Mouse (Mus musculus): Measurements from ENCODE around the gene Myh1. TPM values are rescaled to one million over a fixed set of nuclear protein-coding genes. Genes with fewer than 3 reads are reported as not detected.

The Myh1 gene
- total and polyA plus RNA-seq, 2 experiments from 2014 or later, result 0.15 TPM; not detected in 1

GRCm38 (mm10) chr11:67199321-67199720, 531 bp upstream of the Myh1 start:
- no peak for TF ChIP-seq CTCF (IDR thresholded peaks at IDR 0.05; ENCODE audit: low read depth)
- no peak for TF ChIP-seq EP300 (IDR thresholded peaks at IDR 0.05; ENCODE audit: low read depth)
- no peaks in the 10 kb centered on the region for H3K4me1 ChIP-seq (ENCODE audit: control insufficient read depth, insufficient read depth)
- no peak overlapping the region for H3K4me2 ChIP-seq (ENCODE audit: low read depth, low read length)
- 24% methylated on average over 1 of the region's 1 CpGs for WGBS
- ATAC-seq (ENCODE audit: insufficient read depth, low read depth) (no peak), DNase-seq (ENCODE audit: low spot score) (no peak)
- H3K4me3 ChIP-seq (ENCODE audit: low read depth, low read length), result no peak overlapping the region
- H3K27ac ChIP-seq (ENCODE audit: low read depth), result no peak overlapping the region
- no peaks in the 10 kb centered on the region for H3K36me3 ChIP-seq (replicated peaks; ENCODE audit: control insufficient read depth, insufficient read depth, low read length)
- H3K9ac ChIP-seq (replicated peaks; ENCODE audit: low read depth, low read length), result no peak overlapping the region
- no peaks in the 10 kb centered on the region for H3K27me3 ChIP-seq (ENCODE audit: control insufficient read depth, insufficient read depth, low read length)
- H3K9me3 ChIP-seq (replicated peaks; ENCODE audit: control insufficient read depth, low read length), result no peaks in the 10 kb centered on the region

- 67% methylated on average over 3 of the region's 3 CpGs for WGBS
Measured at GRCm38 (mm10) chr11:67204766-67205165, 4.9 kb downstream of the Myh1 start.

GRCm38 (mm10) chr11:67221803-67222202, 22.0 kb downstream of the Myh1 start:
- 84% methylated on average over 8 of the region's 8 CpGs for WGBS
- no peak overlapping the region for H3K4me2 ChIP-seq (ENCODE audit: low read depth, low read length)
- no peaks in the 10 kb centered on the region for H3K4me1 ChIP-seq (ENCODE audit: control insufficient read depth, insufficient read depth)
- H3K9ac ChIP-seq (replicated peaks; ENCODE audit: low read depth, low read length), result no peak overlapping the region
- no peaks in the 10 kb centered on the region for H3K36me3 ChIP-seq (replicated peaks; ENCODE audit: control insufficient read depth, insufficient read depth, low read length)
- H3K27me3 ChIP-seq (ENCODE audit: control insufficient read depth, insufficient read depth, low read length), result no peaks in the 10 kb centered on the region
- H3K9me3 ChIP-seq (replicated peaks; ENCODE audit: control insufficient read depth, low read length), result no peaks in the 10 kb centered on the region
- H3K27ac ChIP-seq (ENCODE audit: low read depth), result no peak overlapping the region
- H3K4me3 ChIP-seq (ENCODE audit: low read depth, low read length), result no peak overlapping the region
- DNase-seq (ENCODE audit: low spot score), result no peak
- no peak for ATAC-seq (ENCODE audit: insufficient read depth, low read depth)
- no peak for TF ChIP-seq CTCF (IDR thresholded peaks at IDR 0.05; ENCODE audit: low read depth)
- TF ChIP-seq EP300 (IDR thresholded peaks at IDR 0.05; ENCODE audit: low read depth), result no peak

More at GRCm38 (mm10) chr11:67204766-67205165, 4.9 kb downstream of the Myh1 start:
- H3K4me2 ChIP-seq (ENCODE audit: low read depth, low read length), result no peak overlapping the region
- H3K36me3 ChIP-seq (replicated peaks; ENCODE audit: control insufficient read depth, insufficient read depth, low read length), result no peaks in the 10 kb centered on the region
- DNase-seq (ENCODE audit: low spot score), result no peak
- H3K27me3 ChIP-seq (ENCODE audit: control insufficient read depth, insufficient read depth, low read length), result no peaks in the 10 kb centered on the region
- TF ChIP-seq EP300 (IDR thresholded peaks at IDR 0.05; ENCODE audit: low read depth) (no peak), CTCF (IDR thresholded peaks at IDR 0.05; ENCODE audit: low read depth) (no peak)
- H3K27ac ChIP-seq (ENCODE audit: low read depth), result no peak overlapping the region
- ATAC-seq (ENCODE audit: insufficient read depth, low read depth), result no peak
- no peaks in the 10 kb centered on the region for H3K4me1 ChIP-seq (ENCODE audit: control insufficient read depth, insufficient read depth)
- no peak overlapping the region for H3K9ac ChIP-seq (replicated peaks; ENCODE audit: low read depth, low read length)
- no peak overlapping the region for H3K4me3 ChIP-seq (ENCODE audit: low read depth, low read length)
- no peaks in the 10 kb centered on the region for H3K9me3 ChIP-seq (replicated peaks; ENCODE audit: control insufficient read depth, low read length)

- H3K4me2 ChIP-seq (ENCODE audit: low read depth, low read length), result no peak overlapping the region
- no peak overlapping the region for H3K9ac ChIP-seq (replicated peaks; ENCODE audit: low read depth, low read length)
- ATAC-seq (ENCODE audit: insufficient read depth, low read depth) (no peak), DNase-seq (ENCODE audit: low spot score) (no peak)
- no peaks in the 10 kb centered on the region for H3K9me3 ChIP-seq (replicated peaks; ENCODE audit: control insufficient read depth, low read length)
- TF ChIP-seq CTCF (IDR thresholded peaks at IDR 0.05; ENCODE audit: low read depth) (no peak), EP300 (IDR thresholded peaks at IDR 0.05; ENCODE audit: low read depth) (no peak)
- H3K27ac ChIP-seq (ENCODE audit: low read depth), result no peak overlapping the region
- no peaks in the 10 kb centered on the region for H3K4me1 ChIP-seq (ENCODE audit: control insufficient read depth, insufficient read depth)
- H3K36me3 ChIP-seq (replicated peaks; ENCODE audit: control insufficient read depth, insufficient read depth, low read length), result no peaks in the 10 kb centered on the region
- no peak overlapping the region for H3K4me3 ChIP-seq (ENCODE audit: low read depth, low read length)
- no peaks in the 10 kb centered on the region for H3K27me3 ChIP-seq (ENCODE audit: control insufficient read depth, insufficient read depth, low read length)
- 73% methylated on average over 3 of the region's 3 CpGs for WGBS
Measured at GRCm38 (mm10) chr11:67224466-67224865, 24.6 kb downstream of the Myh1 start.

- Histone ChIP-seq H3K4me3 (ENCODE audit: low read depth, low read length) (no peak overlapping the region), H3K36me3 (replicated peaks; ENCODE audit: control insufficient read depth, insufficient read depth, low read length) (no peaks in the 10 kb centered on the region), H3K9ac (replicated peaks; ENCODE audit: low read depth, low read length) (no peak overlapping the region), H3K9me3 (replicated peaks; ENCODE audit: control insufficient read depth, low read length) (no peaks in the 10 kb centered on the region), H3K27ac (ENCODE audit: low read depth) (no peak overlapping the region), H3K4me2 (ENCODE audit: low read depth, low read length) (no peak overlapping the region), H3K4me1 (ENCODE audit: control insufficient read depth, insufficient read depth) (no peaks in the 10 kb centered on the region), H3K27me3 (ENCODE audit: control insufficient read depth, insufficient read depth, low read length) (no peaks in the 10 kb centered on the region)
- no peak for DNase-seq (ENCODE audit: low spot score)
- ATAC-seq (ENCODE audit: insufficient read depth, low read depth), result no peak
- WGBS, result 73% methylated on average over 3 of the region's 3 CpGs
- TF ChIP-seq EP300 (IDR thresholded peaks at IDR 0.05; ENCODE audit: low read depth), result no peak
- TF ChIP-seq CTCF (IDR thresholded peaks at IDR 0.05; ENCODE audit: low read depth), result no peak
Measured at GRCm38 (mm10) chr11:67228731-67229130, 28.9 kb downstream of the Myh1 start.

GRCm38 (mm10) chr11:67229166-67229565, 29.3 kb downstream of the Myh1 start:
- no peak for TF ChIP-seq EP300 (IDR thresholded peaks at IDR 0.05; ENCODE audit: low read depth)
- TF ChIP-seq CTCF (IDR thresholded peaks at IDR 0.05; ENCODE audit: low read depth), result no peak
- no peak for ATAC-seq (ENCODE audit: insufficient read depth, low read depth)

More at GRCm38 (mm10) chr11:67229166-67229565, 29.3 kb downstream of the Myh1 start:
- H3K36me3 ChIP-seq (replicated peaks; ENCODE audit: control insufficient read depth, insufficient read depth, low read length), result no peaks in the 10 kb centered on the region
- no peak for DNase-seq (ENCODE audit: low spot score)
- H3K4me3 ChIP-seq (ENCODE audit: low read depth, low read length), result no peak overlapping the region
- no peaks in the 10 kb centered on the region for H3K4me1 ChIP-seq (ENCODE audit: control insufficient read depth, insufficient read depth)
- H3K9me3 ChIP-seq (replicated peaks; ENCODE audit: control insufficient read depth, low read length), result no peaks in the 10 kb centered on the region
- H3K27ac ChIP-seq (ENCODE audit: low read depth), result no peak overlapping the region
- H3K27me3 ChIP-seq (ENCODE audit: control insufficient read depth, insufficient read depth, low read length), result no peaks in the 10 kb centered on the region
- H3K4me2 ChIP-seq (ENCODE audit: low read depth, low read length), result no peak overlapping the region
- 65% methylated on average over 5 of the region's 5 CpGs for WGBS
- no peak overlapping the region for H3K9ac ChIP-seq (replicated peaks; ENCODE audit: low read depth, low read length)
